Mouse (Mus musculus) hindbrain, embryonic 12.5 days (tissue): ENCODE results near the gene Scgb2b26. TPM values are rescaled to one million over a fixed set of nuclear protein-coding genes. Genes with fewer than 3 reads are reported as not detected.
"Not testable (repeated sequence)": the region's sequence is repeated elsewhere in the genome, so short reads cannot be mapped to it uniquely, and the experiment has no call there.

ENCODE experiments used
- ATAC-seq: fragments of 200-750 bp; cut with Nextera tagmentation; 2 replicates; pipeline ENCODE4 v1.8.0; 2017; ENCODE audit warnings: moderate TSS enrichment; ENCODE audit not compliant: low FRiP score
- H3K27ac ChIP-seq: fragments of 300-500 bp; sonication (generic); 2 replicates; pipeline ENCODE4 v1.5.1; 2016; ENCODE audit warnings: mild to moderate bottlenecking
- H3K27me3 ChIP-seq: fragments of 300-500 bp; sonication (generic); 2 replicates; pipeline ENCODE4 v1.6.1; 2016; ENCODE audit warnings: mild to moderate bottlenecking
- H3K36me3 ChIP-seq: fragments of 300-500 bp; sonication (generic); 2 replicates; pipeline ENCODE4 v1.6.1; 2016; ENCODE audit warnings: mild to moderate bottlenecking
- H3K4me1 ChIP-seq: fragments of 300-500 bp; sonication (generic); 2 replicates; pipeline ENCODE4 v1.6.1; 2016
- H3K4me2 ChIP-seq: fragments of 300-500 bp; sonication (generic); replicated peaks from 2 replicates; pipeline ENCODE4 v1.6.1; 2016; ENCODE audit warnings: mild to moderate bottlenecking
- H3K4me3 ChIP-seq: fragments of 300-500 bp; sonication (generic); 2 replicates; pipeline ENCODE4 v1.5.1; 2016; ENCODE audit warnings: mild to moderate bottlenecking
- H3K9ac ChIP-seq: fragments of 300-500 bp; sonication (generic); 2 replicates; pipeline ENCODE4 v1.6.1; 2016; ENCODE audit warnings: mild to moderate bottlenecking, moderate library complexity
- H3K9me3 ChIP-seq: fragments of 300-500 bp; sonication (generic); replicated peaks from 2 replicates; pipeline ENCODE4 v1.6.1; 2016; ENCODE audit warnings: mild to moderate bottlenecking
- WGBS: fragments of 180-500 bp; shearing (Covaris S2); methylation state at CpG from one replicate; pipeline ENCODE4 v1.1.7; 2016; 5-methylcytosine and 5-hydroxymethylcytosine counted together
- polyA plus RNA-seq: library from polyadenylated mRNA; unstranded; fragments of >200 nt; fragmentation: Nextera tagmentation; extraction: Ambion mirVana; gene quantifications from 2 replicates; pipeline ENCODE4 v1.2.1, GENCODE M21; 2016

The Scgb2b26 gene
- polyA plus RNA-seq = not detected in 2 replicates

GRCm38 (mm10) chr7:33944940-33945339 lies at the start of gene Scgb2b26:
TSS of gene Scgb2b26 (minus strand) at chr7:33945040.
- Histone ChIP-seq H3K27ac (no peak within 1 kb of the TSS), H3K27me3 (no peaks in the 10 kb centered on the region), H3K9ac (no peak within 1 kb of the TSS), H3K4me2 (no peak within 1 kb of the TSS), H3K4me3 (no peak within 1 kb of the TSS), H3K9me3 (peaks cover 64% of the 10 kb centered on the region), H3K4me1 (no peaks in the 10 kb centered on the region), H3K36me3 (no peaks in the 10 kb centered on the region)
- WGBS = 78% methylated on average over 4 of the region's 4 CpGs
- no peak for ATAC-seq

GRCm38 (mm10) chr7:33982281-33982680 lies 37.4 kb upstream of the Scgb2b26 start:
- not testable (repeated sequence) for ATAC-seq, H3K4me2 ChIP-seq, H3K4me1 ChIP-seq, H3K4me3 ChIP-seq, H3K9ac ChIP-seq, H3K36me3 ChIP-seq, H3K27me3 ChIP-seq, H3K27ac ChIP-seq
- H3K9me3 ChIP-seq = peaks cover 12% of the 10 kb centered on the region
- WGBS = 27% methylated on average over 8 of the region's 9 CpGs

GRCm38 (mm10) chr7:33902982-33903381 lies 41.9 kb downstream of the Scgb2b26 start:
- Histone ChIP-seq H3K9me3 (peaks cover 48% of the 10 kb centered on the region), H3K36me3 (no peaks in the 10 kb centered on the region), H3K27me3 (no peaks in the 10 kb centered on the region), H3K4me2 (no peak overlapping the region), H3K27ac (no peak overlapping the region), H3K4me1 (no peaks in the 10 kb centered on the region), H3K4me3 (no peak overlapping the region), H3K9ac (no peak overlapping the region)
- ATAC-seq = no peak

- H3K4me3 ChIP-seq = no peak overlapping the region
- H3K4me1 ChIP-seq = no peaks in the 10 kb centered on the region
- no peak for ATAC-seq
- H3K27ac ChIP-seq = no peak overlapping the region
- no peak overlapping the region for H3K9ac ChIP-seq
- no peaks in the 10 kb centered on the region for H3K36me3 ChIP-seq
- no peaks in the 10 kb centered on the region for H3K27me3 ChIP-seq
- WGBS = 81% methylated on average over 2 of the region's 2 CpGs
- peaks cover 65% of the 10 kb centered on the region for H3K9me3 ChIP-seq
- no peak overlapping the region for H3K4me2 ChIP-seq
These were observed 44.0 kb downstream of the Scgb2b26 start for GRCm38 (mm10) chr7:33900803-33901202.

- Histone ChIP-seq H3K27ac (no peak overlapping the region), H3K36me3 (no peaks in the 10 kb centered on the region), H3K4me3 (no peak overlapping the region), H3K4me1 (no peaks in the 10 kb centered on the region), H3K9ac (no peak overlapping the region), H3K4me2 (no peak overlapping the region), H3K27me3 (no peaks in the 10 kb centered on the region), H3K9me3 (peaks cover 65% of the 10 kb centered on the region)
- WGBS = 65% methylated on average over 2 of the region's 2 CpGs
- no peak for ATAC-seq
These were observed 44.8 kb downstream of the Scgb2b26 start for GRCm38 (mm10) chr7:33900007-33900406.

Other genes starting within 250 kb of the Scgb2b26 start
- not detected in 2 replicates for gene Scgb2b24, start 205.7 kb downstream of the Scgb2b26 start, polyA plus RNA-seq
- gene Scgb1b24, start 201.2 kb downstream of the Scgb2b26 start, polyA plus RNA-seq = not detected in 2 replicates
- gene Scgb2b27, start 68.9 kb upstream of the Scgb2b26 start, polyA plus RNA-seq = not detected in 2 replicates
- not detected in 2 replicates for gene Scgb1b27, start 76.4 kb upstream of the Scgb2b26 start, polyA plus RNA-seq
- not detected in 2 replicates for gene Scgb1b30, start 150.4 kb upstream of the Scgb2b26 start, polyA plus RNA-seq
- 4.1 and 6.2 TPM in 2 replicates for gene Wtip, start 188.2 kb upstream of the Scgb2b26 start, polyA plus RNA-seq
- gene Uba2, start 224.6 kb upstream of the Scgb2b26 start, polyA plus RNA-seq = 220 and 226 TPM in 2 replicates